Mouse (Mus musculus) midbrain, embryonic 14.5 days (tissue): ENCODE measurements around the gene Cbx1. TPM values are rescaled to one million over a fixed set of nuclear protein-coding genes. Genes with fewer than 3 reads are reported as not detected.
"Not testable (repeated sequence)": the region's sequence is repeated elsewhere in the genome, so short reads cannot be mapped to it uniquely, and the experiment has no call there.

ENCODE experiments used
- ATAC-seq: fragments of 200-750 bp; cut with Nextera tagmentation; 2 replicates; pipeline ENCODE4 v1.8.0; 2017; ENCODE audit warnings: moderate number of reproducible peaks, moderate library complexity; ENCODE audit not compliant: low FRiP score, low TSS enrichment
- DNase-seq: peaks from one replicate; pipeline ENCODE4 v3.0.0-alpha.2; 2015
- H3K27ac ChIP-seq: fragments of 300-500 bp; sonication (generic); replicated peaks from 2 replicates; pipeline ENCODE4 v1.5.1; 2014; ENCODE audit warnings: mild to moderate bottlenecking, low read depth, low read length, moderate library complexity
- H3K27me3 ChIP-seq: fragments of 300-500 bp; sonication (generic); 2 replicates; pipeline ENCODE4 v1.6.1; 2014; ENCODE audit warnings: low read length, control low read depth, mixed read lengths; ENCODE audit not compliant: control insufficient read depth, insufficient read depth
- H3K36me3 ChIP-seq: fragments of 300-500 bp; sonication (generic); 2 replicates; pipeline ENCODE4 v1.6.1; 2014; ENCODE audit warnings: low read length, control low read depth; ENCODE audit not compliant: control insufficient read depth, insufficient read depth
- H3K4me1 ChIP-seq: fragments of 300-500 bp; sonication (generic); 2 replicates; pipeline ENCODE4 v1.6.1; 2014; ENCODE audit warnings: mild to moderate bottlenecking, antibody characterized with exemption, low read length, control low read depth; ENCODE audit not compliant: control insufficient read depth, insufficient read depth
- H3K4me2 ChIP-seq: fragments of 300-500 bp; sonication (generic); 2 replicates; pipeline ENCODE4 v1.6.1; 2014; ENCODE audit warnings: mild to moderate bottlenecking, low read length, moderate library complexity
- H3K4me3 ChIP-seq: fragments of 300-500 bp; sonication (generic); replicated peaks from 2 replicates; pipeline ENCODE4 v1.5.1; 2014; ENCODE audit warnings: low read depth, low read length
- H3K9ac ChIP-seq: fragments of 300-500 bp; sonication (generic); replicated peaks from 2 replicates; pipeline ENCODE4 v1.6.1; 2014; ENCODE audit warnings: mild to moderate bottlenecking, low read length, moderate library complexity
- H3K9me3 ChIP-seq: fragments of 300-500 bp; sonication (generic); 2 replicates; pipeline ENCODE4 v1.6.1; 2016; ENCODE audit warnings: low read length, control low read depth, mixed read lengths; ENCODE audit not compliant: control insufficient read depth
- WGBS: fragments of 180-500 bp; shearing (Covaris S2); extraction: QIAGEN DNeasy Blood & Tissue Kit; methylation state at CpG from one replicate; pipeline ENCODE4 v1.1.7; 2014; 5-methylcytosine and 5-hydroxymethylcytosine counted together
- polyA plus RNA-seq: library from polyadenylated mRNA; unstranded; fragments of >200 nt; fragmentation: Nextera tagmentation; extraction: Ambion mirVana; gene quantifications from 2 replicates; pipeline ENCODE4 v1.2.1, GENCODE M21; 2014

Gene Cbx1
- polyA plus RNA-seq, 1 experiment from 2014 or later, result 73.9 TPM

GRCm38 (mm10) chr11:96776968-96777962, 11.7 kb upstream of the Cbx1 start, which contains the start of gene Snx11:
Snx11 (minus strand) TSS chr11:96777559.
- Histone ChIP-seq H3K4me1 (peaks cover 8% of the 10 kb centered on the region), H3K4me3 (peak within 1 kb of the TSS; percentile 53), H3K27me3 (no peaks in the 10 kb centered on the region), H3K27ac (peak within 1 kb of the TSS; percentile 64), H3K36me3 (peaks cover 18% of the 10 kb centered on the region), H3K4me2 (peak within 1 kb of the TSS; percentile 82), H3K9ac (peak within 1 kb of the TSS; percentile 57), H3K9me3 (no peaks in the 10 kb centered on the region)
- 1% methylated on average over 59 of the region's 59 CpGs for WGBS
- ATAC-seq (peak; percentile 98), DNase-seq (peak; percentile 98)

DNA sequence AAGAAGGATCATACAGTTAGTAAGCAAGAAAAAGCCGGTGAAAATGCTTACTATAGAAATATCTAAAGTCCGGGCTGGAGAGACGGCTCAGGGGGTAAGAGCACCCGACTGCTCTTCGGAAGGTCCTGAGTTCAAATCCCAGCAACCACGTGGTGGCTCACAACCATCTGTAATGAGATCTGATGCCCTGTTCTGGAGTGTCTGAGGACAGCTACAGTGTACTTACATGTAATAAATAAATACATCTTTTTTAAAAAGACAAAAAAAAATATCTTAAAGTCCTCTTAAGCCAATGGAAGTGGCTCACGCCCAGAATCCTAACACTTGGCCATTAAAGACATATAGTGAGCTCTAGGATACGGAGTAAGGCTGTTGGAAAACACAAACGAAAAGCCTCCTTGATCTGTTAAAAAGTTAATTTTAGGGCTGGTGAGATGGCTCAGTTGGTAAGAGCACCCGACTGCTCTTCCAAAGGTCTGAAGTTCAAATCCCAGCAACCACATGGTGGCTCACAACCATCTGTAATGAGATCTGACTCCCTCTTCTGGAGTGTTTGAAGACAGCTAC, 10.8 kb upstream of the Cbx1 start:
- not testable (repeated sequence) for DNase-seq, H3K4me1 ChIP-seq, H3K9ac ChIP-seq, H3K9me3 ChIP-seq, ATAC-seq, H3K36me3 ChIP-seq, H3K27me3 ChIP-seq
- WGBS, result 69% methylated on average over 10 of the region's 10 CpGs
- H3K4me2 ChIP-seq, result peak overlapping the region; percentile 82
- H3K27ac ChIP-seq, result peak overlapping the region; percentile 64
- H3K4me3 ChIP-seq, result peak overlapping the region; percentile 53

DNA sequence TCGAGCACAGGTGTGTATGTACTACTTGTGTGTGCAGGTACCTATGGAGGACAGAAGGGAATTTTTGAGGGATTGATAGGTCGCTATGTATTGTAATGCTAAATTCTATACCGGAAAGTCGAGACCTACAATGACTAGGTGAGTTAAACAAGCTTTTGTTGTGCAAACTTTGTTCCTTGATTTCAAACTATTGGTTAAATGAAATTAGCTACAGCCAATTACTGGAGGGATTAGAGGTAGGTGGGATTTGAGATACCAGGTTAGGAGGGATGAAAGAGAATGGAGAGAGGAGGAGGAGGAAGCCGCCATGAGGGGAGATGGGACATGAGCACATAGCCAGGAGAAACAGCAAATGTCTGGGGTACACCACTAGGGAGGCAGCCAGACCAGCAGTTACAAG, 8.6 kb upstream of the Cbx1 start:
- Histone ChIP-seq H3K4me1 (peaks cover 8% of the 10 kb centered on the region), H3K27ac (no peak overlapping the region), H3K36me3 (no peaks in the 10 kb centered on the region), H3K9me3 (no peaks in the 10 kb centered on the region), H3K9ac (no peak overlapping the region), H3K4me3 (no peak overlapping the region), H3K27me3 (no peaks in the 10 kb centered on the region), H3K4me2 (no peak overlapping the region)
- DNase-seq (no peak), ATAC-seq (no peak)
- WGBS, result 76% methylated on average over 5 of the region's 5 CpGs

DNA sequence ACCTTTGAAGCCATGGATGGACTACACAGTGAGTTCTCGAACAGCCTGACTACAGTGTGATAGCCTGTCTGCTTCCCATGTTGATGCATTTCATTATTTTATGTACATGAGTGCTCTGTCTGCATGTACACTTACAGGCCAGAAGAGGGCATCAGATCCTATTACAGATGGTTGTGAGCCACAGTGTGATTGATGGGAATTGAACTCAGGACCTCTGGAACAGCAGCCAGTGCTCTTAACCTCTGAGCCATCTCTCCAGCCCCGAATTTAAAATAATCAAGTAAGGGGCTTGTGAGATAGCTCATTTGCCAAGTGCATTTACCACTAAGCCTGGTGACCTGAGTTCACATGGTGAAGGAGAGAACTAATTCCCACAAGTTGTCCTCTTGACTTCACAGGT, 7.5 kb upstream of the Cbx1 start:
- Histone ChIP-seq H3K9ac (no peak overlapping the region), H3K4me1 (peaks cover 5% of the 10 kb centered on the region), H3K4me3 (no peak overlapping the region), H3K9me3 (no peaks in the 10 kb centered on the region), H3K4me2 (no peak overlapping the region), H3K27ac (no peak overlapping the region), H3K36me3 (no peaks in the 10 kb centered on the region), H3K27me3 (no peaks in the 10 kb centered on the region)
- ATAC-seq, result no peak
- 93% methylated on average over 2 of the region's 2 CpGs for WGBS
- DNase-seq, result no peak

DNA sequence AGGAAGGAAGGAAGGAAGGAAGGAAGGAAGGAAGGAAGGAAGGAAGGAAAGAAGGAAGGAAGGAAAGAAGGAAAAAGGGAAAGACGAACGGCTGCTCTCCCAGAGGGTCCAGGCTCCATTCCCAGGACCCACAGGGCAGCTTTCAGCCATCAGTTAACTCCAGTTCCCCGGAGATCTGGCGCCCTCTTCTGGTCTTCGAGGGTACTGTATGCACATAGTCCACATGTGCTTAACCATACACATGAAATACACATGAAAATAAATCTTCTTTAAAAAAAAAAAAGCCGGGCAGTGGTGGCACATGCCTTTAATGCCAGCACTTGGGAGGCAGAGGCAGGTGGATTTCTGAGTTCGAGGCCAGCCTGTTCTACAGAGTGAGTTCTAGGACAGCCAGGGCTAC, 4.1 kb upstream of the Cbx1 start:
- not testable (repeated sequence) for H3K27me3 ChIP-seq, H3K27ac ChIP-seq, H3K4me1 ChIP-seq, H3K36me3 ChIP-seq, ATAC-seq, H3K4me3 ChIP-seq, H3K9me3 ChIP-seq, H3K4me2 ChIP-seq, H3K9ac ChIP-seq
- WGBS, result 11% methylated on average over 7 of the region's 7 CpGs
- DNase-seq, result peak; percentile 80

- 39% methylated on average over 9 of the region's 9 CpGs for WGBS
- DNase-seq, result no peak
- Histone ChIP-seq H3K27ac (no peak overlapping the region), H3K27me3 (no peaks in the 10 kb centered on the region), H3K9ac (no peak overlapping the region), H3K36me3 (0 out of 2 replicates have a peak, but pooled peaks cover 2% of the 10 kb centered on the region), H3K4me2 (no peak overlapping the region), H3K4me1 (peaks cover 11% of the 10 kb centered on the region), H3K9me3 (no peaks in the 10 kb centered on the region), H3K4me3 (no peak overlapping the region)
- no peak for ATAC-seq
These were observed 2.0 kb upstream of the Cbx1 start for GRCm38 (mm10) chr11:96786731-96787450.

GRCm38 (mm10) chr11:96789990-96790389, 1.1 kb downstream of the Cbx1 start:
- Histone ChIP-seq H3K36me3 (0 out of 2 replicates have a peak, but pooled peaks cover 2% of the 10 kb centered on the region), H3K4me2 (peak overlapping the region; percentile 87), H3K4me3 (peak overlapping the region; percentile 92), H3K27me3 (no peaks in the 10 kb centered on the region), H3K9ac (peak overlapping the region; percentile 90), H3K9me3 (no peaks in the 10 kb centered on the region), H3K27ac (no peak overlapping the region), H3K4me1 (peaks cover 11% of the 10 kb centered on the region)
- 6% methylated on average over 5 of the region's 5 CpGs for WGBS
- DNase-seq (no peak), ATAC-seq (no peak)

GRCm38 (mm10) chr11:96790681-96791080, 1.8 kb downstream of the Cbx1 start:
- peak overlapping the region; percentile 87 for H3K4me2 ChIP-seq
- ATAC-seq (no peak), DNase-seq (no peak)
- no peak overlapping the region; the same call in 1 of the 2 replicates for H3K9ac ChIP-seq
- peaks cover 11% of the 10 kb centered on the region for H3K4me1 ChIP-seq
- peak overlapping the region; percentile 92 for H3K4me3 ChIP-seq
- 5% methylated on average over 1 of the region's 1 CpGs for WGBS
- 0 out of 2 replicates have a peak, but pooled peaks cover 5% of the 10 kb centered on the region for H3K36me3 ChIP-seq
- H3K27ac ChIP-seq, result no peak overlapping the region
- H3K27me3 ChIP-seq, result no peaks in the 10 kb centered on the region
- no peaks in the 10 kb centered on the region for H3K9me3 ChIP-seq
